Mouse (Mus musculus) small intestine, adult 2 months (tissue): ENCODE data around the gene Olfr550.

Experiments used
- CTCF ChIP-seq: fragments of 200-500 bp; IDR thresholded peaks from 2 replicates; pipeline ENCODE4 v1.5.1; 2012; ENCODE audit warnings: low read depth, mild to moderate bottlenecking, control low read depth, inconsistent platforms, low read length, moderate library complexity, mixed read lengths; ENCODE audit not compliant: insufficient replicate concordance, insufficient read length; ENCODE audit errors: extremely low read depth
- POLR2A ChIP-seq: fragments of 200-500 bp; IDR thresholded peaks from 2 replicates; pipeline ENCODE4 v1.6.1; 2012; ENCODE audit warnings: low read depth, mild to moderate bottlenecking, control low read depth, inconsistent platforms, low read length, moderate library complexity

DNA sequence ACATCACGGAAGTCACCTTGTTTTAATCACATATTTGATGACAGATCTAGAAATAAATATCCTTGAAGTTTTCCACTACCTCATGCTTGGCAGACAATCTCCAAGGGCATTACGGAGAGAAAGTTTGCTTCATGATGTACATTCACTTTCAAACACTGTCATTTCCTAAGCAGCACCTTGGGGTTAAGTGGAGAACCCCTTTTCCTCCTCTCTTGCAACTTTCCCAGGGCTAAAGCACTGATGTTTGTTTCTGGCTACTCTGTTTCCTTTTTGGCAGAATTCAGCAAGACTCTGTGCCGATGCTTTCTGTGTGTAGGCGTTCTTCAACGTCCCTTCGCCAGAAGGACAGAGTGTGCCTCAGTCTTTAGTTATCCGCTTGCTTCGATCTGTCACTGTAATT is at the start of gene Olfr550:
- TF ChIP-seq CTCF: no peak
- no peak for TF ChIP-seq POLR2A
